Mouse (Mus musculus) CD4-positive helper T cell, adult 2 months (primary cell): Measurements from ENCODE around the gene Gpbar1.
"Not testable (repeated sequence)": the region's sequence is repeated elsewhere in the genome, so short reads cannot be mapped to it uniquely, and the experiment has no call there.

Experiments used
- DNase-seq: peaks from one replicate; pipeline ENCODE4 v3.0.0-alpha.2; 2012; ENCODE audit warnings: low read depth, missing footprints, low spot score

The Gpbar1 gene

DNA sequence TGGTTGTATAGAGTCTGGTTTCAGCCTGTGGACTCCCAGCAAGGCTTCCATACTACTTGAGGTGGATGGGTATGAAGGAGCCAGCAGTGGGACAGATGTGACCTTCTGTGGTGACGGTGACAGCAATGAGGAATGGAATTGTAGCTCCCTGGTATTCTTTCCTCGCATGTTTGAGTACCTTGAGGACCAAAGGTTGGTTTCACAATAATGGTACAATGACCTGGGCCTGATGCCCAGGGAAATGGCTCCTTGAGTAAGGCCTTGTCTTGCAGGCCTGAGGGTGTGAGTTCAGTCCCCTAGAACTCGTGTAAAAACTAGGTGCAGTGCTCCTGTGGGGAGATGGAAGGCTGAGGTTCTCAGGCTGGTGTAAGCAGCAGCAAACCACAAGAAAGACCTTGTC is 40.4 kb downstream of the Gpbar1 start:
- DNase-seq = no peak

DNA sequence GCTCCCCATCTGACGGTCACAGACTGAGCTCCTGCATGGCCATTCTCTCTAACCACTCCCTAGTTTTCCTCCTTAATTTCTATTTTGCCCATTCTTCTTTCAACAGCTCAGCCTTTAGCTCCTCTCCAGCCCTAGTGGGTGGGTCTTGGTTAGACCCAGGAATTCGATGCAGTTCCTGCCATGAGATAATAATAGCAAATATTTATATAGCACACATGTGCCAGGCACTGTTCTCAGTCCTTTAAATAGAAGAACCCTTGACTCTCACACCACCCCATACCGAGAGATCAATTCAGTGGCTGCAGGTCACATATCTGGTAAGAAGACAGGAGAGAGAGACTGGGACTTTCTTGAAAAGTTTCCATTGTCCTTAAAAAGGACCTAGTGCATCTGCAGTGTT is 43.0 kb downstream of the Gpbar1 start:
- DNase-seq = no peak

DNA sequence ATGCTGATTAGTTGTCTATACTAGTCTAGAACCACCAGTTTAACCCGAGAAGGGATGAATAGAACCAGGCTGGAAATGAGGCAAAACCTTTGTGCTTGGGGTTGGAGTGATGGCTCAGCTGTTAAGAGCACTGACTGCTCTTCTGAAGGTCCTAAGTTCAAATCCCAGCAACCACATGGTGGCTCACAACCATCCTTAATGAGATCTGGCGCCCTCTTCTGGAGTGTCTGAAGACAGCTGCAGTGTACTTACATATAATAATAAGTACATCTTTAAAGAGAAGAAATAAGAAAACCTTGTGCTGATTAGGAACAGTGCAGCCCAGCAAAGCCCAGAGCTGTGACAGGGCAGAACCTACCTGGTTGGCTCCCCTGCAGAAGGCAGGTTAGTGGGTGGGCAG is 48.6 kb downstream of the Gpbar1 start:
- DNase-seq = not testable (repeated sequence)
